Mouse (Mus musculus): ENCODE results near the gene Lgmn. TPM values are rescaled to one million over a fixed set of nuclear protein-coding genes. Genes with fewer than 3 reads are reported as not detected.

Lgmn gene
- polyA plus RNA-seq, 1 experiment: 104 TPM

DNA sequence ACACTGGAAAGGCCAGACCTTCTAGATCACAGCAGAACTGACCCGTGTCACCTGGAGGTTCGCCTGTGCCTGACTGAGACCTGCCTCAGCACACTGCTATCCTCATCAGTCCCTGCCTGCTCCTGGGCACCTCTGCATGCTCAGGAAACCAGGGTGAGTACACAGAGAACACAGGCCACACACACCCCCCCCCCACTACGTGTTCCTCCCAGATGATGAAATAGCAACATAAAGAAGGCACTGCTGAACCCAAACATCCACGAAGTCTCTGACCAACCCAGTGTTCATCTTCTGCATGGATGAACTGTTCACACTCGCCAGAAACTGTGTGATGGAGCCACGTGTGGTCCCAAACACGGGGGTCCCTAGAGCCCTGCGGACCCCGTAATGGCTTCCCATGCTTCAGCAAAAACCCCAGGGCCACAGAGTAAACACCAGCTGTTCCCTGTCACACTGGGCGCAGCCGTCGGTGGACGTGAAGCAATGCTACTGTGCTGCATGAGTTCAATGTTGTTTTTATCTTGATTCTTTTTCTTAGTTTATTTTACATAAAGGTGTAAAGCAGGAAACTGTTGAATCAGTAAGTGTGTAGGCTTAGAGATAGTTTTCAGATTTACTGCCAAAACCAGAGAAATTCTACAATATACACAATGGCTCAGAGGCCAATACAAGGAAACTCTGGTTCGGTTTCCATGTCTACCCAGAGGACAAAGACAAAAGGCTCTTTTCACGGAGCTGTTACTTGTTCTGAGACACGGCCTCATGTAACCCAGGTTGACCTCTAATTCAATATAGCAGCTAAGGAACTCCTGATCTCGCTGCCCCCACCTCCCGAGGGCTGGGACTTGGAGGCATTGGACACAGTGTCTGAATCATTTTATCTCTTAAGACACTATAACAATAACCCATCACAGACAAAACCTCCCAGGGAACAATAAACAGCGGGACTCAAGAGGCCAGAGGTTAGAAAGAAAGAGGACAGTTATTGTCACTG, 43.3 kb downstream of the Lgmn start:
- 53% methylated on average over 19 of the region's 19 CpGs for WGBS
- DNase-seq (ENCODE audit: low read depth, low spot score): no peak

DNA sequence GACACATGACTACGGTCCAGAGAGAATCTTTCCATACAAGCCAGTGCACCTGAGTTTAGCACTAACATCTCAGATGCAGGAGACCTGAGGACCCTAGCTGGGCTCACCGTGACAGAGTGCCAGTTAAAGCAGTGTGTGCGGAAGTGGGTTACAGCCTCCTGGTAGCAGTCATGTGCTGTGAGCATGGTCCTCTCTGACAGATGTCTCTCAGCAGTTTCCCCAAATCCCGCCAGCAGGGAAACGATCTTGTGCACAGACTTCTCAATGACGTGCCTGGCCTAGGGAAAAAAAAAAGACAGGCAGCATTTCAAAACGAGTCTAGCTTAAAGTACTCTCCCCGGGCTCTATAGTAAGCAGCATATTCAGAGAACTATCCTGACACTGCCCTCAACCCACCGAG, 44.1 kb downstream of the Lgmn start:
- 74% methylated on average over 9 of the region's 9 CpGs for WGBS
- no peak for DNase-seq (ENCODE audit: low read depth, low spot score)

GRCm38 (mm10) chr12:102394496-102394895, 45.1 kb downstream of the Lgmn start:
- no peak for DNase-seq (ENCODE audit: low read depth, low spot score)
- 87% methylated on average over 7 of the region's 7 CpGs for WGBS

GRCm38 (mm10) chr12:102391982-102392381, 47.6 kb downstream of the Lgmn start:
- DNase-seq (ENCODE audit: low read depth, low spot score): no peak
- 80% methylated on average over 4 of the region's 4 CpGs for WGBS

GRCm38 (mm10) chr12:102391109-102391508, 48.5 kb downstream of the Lgmn start:
- no peak for DNase-seq (ENCODE audit: low read depth, low spot score)
- 83% methylated on average over 2 of the region's 2 CpGs for WGBS

DNA sequence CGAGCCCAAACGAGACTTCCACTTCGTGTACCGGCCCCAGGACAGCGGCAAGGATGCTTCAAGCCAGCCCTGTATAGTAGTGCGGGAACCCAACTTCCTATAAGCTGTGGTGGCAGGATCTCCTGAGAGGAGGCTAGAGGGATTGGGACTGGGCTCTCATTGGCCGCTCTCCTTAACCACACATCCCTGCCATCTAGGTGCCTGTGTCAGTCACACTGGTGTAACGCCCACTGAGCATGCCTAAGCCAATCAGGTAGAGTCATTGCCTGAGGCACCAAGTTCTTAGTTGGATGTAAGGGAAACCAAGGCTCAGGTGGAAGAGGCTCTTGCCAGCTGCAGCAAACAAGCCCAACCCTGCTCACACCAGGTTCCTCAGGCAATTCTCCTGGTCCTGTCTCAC, 49.6 kb downstream of the Lgmn start:
- DNase-seq (ENCODE audit: low read depth, low spot score): no peak
- WGBS: 66% methylated on average over 8 of the region's 8 CpGs

DNA sequence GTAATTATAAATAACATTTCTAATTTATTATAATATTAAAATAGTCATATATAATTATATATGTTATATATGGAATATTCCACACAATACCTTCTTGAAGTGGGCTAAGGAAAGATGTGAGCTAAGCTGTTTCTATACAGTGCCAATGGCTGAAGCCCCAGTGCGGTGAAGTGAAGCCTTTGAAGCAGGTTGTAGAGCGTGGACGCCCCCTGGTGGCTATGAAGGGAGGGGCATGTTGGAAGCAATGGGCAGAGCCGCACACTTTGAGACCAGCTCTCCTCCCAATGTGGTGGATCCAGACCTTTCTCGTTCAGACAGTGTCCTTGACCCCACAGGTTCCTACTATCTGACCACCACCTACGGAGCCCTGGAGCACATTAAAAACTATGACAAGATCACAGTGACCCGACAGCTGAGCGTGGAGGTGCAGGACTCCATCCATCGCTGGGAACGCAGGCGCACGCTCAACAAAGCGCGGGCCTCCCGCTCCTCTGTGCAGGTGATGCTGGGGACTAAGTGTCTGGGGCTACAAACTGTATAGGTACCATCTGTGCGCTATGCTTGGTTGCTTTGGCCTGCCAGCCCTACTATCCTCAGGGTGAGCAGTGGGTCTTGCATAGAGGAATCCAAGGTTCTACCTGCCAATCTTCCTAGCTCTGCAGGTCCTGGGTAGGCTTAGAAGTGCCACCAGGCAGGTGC, 52.2 kb downstream of the Lgmn start:
- DNase-seq (ENCODE audit: low read depth, low spot score): peak; percentile 40
- WGBS: 61% methylated on average over 16 of the region's 16 CpGs

GRCm38 (mm10) chr12:102384819-102385218, 54.8 kb downstream of the Lgmn start:
- no peak for DNase-seq (ENCODE audit: low read depth, low spot score)
- WGBS: 22% methylated on average over 3 of the region's 3 CpGs

DNA sequence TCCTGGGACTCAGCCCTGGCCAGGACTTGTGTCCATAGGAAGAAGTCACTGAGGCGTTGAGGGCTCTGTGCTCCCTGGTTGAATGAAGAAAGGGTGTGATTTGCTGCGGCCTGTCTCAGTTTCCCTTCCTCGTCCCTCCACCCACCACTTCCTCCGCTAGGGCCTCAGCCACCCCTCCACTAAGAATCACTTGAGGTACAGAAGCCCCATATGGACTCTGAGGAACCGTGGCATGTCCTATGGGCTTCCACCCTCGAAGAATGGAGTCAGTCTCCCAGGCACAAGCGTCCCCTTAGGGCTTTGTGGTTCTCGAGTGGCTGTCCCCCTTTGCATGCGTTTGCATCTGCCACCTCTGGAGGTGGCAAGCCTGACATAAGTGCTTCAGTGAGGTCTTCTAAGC, 56.3 kb downstream of the Lgmn start:
- 87% methylated on average over 9 of the region's 9 CpGs for WGBS
- DNase-seq (ENCODE audit: low read depth, low spot score): no peak

GRCm38 (mm10) chr12:102382180-102382579, 57.4 kb downstream of the Lgmn start:
- DNase-seq (ENCODE audit: low read depth, low spot score): no peak
- 83% methylated on average over 8 of the region's 8 CpGs for WGBS

DNA sequence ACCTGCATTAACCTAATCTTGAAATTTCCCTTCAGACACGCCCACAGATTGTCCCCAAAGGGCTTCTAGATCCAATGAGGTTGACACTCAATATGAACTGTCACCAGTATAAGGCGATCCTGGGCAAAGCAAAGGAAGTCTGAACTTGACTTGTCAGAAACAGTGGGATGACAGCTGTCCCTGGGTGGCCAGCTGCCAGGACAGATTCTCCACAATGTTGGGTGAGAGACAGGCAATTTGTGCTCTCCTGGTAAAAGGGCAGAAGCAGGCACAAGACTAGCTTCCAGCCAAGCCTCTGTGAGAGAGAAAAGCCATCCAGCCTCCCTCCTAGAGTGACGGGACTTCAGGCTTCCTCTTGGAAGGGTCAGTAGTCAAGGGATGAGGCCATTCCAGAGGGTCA, 67.3 kb downstream of the Lgmn start:
- 77% methylated on average over 3 of the region's 3 CpGs for WGBS
- DNase-seq (ENCODE audit: low read depth, low spot score): no peak

- no peak for DNase-seq (ENCODE audit: low read depth, low spot score)
- 89% methylated on average over 4 of the region's 4 CpGs for WGBS
Observed at GRCm38 (mm10) chr12:102370931-102371500, 68.6 kb downstream of the Lgmn start.

DNA sequence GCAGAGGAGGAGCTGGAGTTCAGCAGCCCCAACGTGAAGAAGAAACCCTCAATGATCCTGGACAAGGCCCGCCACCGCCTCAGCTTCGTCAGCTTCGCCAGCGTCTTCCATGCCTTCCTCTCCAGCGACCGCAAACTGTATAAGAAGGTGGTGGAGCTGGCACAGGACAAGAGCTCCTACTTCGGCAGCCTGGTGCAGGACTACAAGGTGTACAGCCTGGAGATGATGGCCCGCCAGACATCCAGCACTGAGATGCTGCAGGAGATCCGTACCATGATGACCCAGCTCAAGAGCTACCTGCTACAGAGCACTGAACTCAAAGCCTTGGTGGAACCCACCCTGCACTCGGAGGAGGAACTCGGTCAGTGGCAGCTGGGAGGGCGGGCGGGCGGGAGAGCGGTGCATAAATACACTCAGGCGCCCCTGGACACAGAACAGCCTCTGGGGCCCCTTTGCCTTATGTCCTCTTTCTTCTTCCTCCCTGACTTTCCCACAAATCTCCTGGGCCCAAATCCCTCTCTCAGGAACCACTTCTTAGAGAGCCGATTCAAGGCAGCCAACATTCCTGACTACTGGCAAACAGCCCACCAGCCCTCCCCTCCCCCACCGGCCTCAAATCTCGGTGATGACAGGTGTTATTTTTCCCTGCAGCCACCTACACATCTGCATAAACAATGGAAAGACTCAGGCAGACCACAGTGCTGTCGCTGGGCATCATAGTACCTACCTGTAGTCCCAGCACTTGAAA, 70.0 kb downstream of the Lgmn start:
- 74% methylated on average over 22 of the region's 22 CpGs for WGBS
- no peak for DNase-seq (ENCODE audit: low read depth, low spot score)

- no peak for DNase-seq (ENCODE audit: low read depth, low spot score)
- 88% methylated on average over 14 of the region's 14 CpGs for WGBS
Observed at GRCm38 (mm10) chr12:102368556-102368955, 71.1 kb downstream of the Lgmn start.

DNA sequence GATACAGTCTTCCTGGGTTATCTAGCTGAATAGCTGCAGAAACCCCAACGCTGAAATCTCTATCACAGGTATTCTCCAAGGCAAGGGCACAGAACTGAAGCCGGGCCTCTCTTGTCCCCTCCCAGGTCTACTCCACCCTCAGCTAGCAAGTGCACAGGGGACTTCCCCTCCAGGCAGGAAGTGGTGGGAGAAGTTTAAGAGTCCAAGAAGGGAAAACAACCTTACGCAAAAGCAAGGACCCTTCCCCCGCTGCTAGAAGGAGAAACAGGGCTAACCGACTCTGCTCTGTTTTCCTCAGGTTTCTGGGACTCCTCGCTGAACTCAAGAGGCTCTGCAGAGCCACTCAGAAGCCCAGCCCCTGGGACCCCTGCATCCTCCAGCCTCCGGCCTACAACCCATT, 71.5 kb downstream of the Lgmn start:
- 74% methylated on average over 7 of the region's 7 CpGs for WGBS
- no peak for DNase-seq (ENCODE audit: low read depth, low spot score)

DNA sequence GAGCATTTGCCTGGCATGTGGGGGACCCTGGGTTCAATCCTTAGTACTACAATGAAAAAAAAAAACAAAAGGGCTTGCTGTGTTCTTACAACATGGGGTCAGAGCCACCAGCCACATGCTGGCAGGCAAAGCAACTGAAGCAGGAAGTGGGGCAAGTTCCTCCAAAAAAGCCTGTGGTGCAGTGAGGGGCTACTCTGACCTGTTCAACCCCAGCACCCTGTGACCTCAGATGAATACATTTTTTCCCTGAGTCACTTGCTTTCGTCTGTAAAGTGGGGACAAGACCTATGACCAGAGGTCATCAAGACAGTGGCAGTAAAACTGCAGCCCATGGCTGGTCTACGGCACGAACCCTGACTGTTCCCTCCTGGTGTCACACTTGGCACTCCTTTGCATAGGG, 72.5 kb downstream of the Lgmn start:
- WGBS: 81% methylated on average over 3 of the region's 3 CpGs
- no peak for DNase-seq (ENCODE audit: low read depth, low spot score)

DNA sequence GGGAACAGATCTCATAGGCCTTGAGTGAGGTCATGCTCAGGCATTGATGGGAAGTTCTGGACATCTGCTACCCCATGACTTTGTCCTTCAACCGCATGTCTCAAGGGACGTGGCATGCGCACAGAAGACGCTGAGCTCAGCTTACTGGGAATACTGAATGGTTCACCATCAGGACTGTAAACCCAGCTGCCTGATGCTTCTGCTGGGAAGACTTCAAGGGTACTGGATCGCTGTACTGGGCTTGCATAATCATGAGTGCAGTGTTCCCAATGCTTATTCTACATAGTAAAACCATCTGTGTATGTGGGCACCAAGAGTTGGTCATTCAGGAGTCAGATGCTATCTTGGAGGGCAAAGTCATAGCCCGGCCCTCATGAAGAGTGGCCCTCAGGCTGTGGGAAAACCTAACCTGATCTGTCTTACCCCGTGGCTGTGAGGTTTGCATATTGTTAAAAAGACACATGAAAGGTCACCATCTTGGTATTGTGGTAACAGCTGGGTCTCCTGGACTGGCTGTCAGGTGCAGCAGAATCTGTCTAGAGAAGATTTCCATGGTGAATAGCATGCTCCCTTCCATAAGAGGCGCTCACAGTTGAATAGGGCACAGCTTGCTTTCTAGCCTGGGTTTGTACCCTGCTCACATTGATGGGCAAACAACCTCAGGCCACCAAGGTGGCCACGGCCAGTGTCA, 73.3 kb downstream of the Lgmn start:
- WGBS: 90% methylated on average over 9 of the region's 9 CpGs
- DNase-seq (ENCODE audit: low read depth, low spot score): no peak

GRCm38 (mm10) chr12:102365016-102365415, 74.6 kb downstream of the Lgmn start:
- WGBS: 88% methylated on average over 7 of the region's 7 CpGs

More at GRCm38 (mm10) chr12:102365016-102365415, 74.6 kb downstream of the Lgmn start:
- no peak for DNase-seq (ENCODE audit: low read depth, low spot score)
